Mouse (Mus musculus): ENCODE data around the gene Proser1.
A peak's percentile ranks its signal among the peaks of the same experiment; 100 is the strongest.

The Proser1 gene

GRCm38 (mm10) chr3:53463046-53463764 lies at the start of gene Proser1, which contains the start of gene Nhlrc3:
Gene Proser1, plus strand, starts transcription at chr3:53463666.
Gene Nhlrc3, minus strand, starts transcription at chr3:53463332.
- peak; percentile 97 for DNase-seq (ENCODE audit: low read depth)

GRCm38 (mm10) chr3:53413959-53414358 lies 49.5 kb upstream of the Proser1 start:
- DNase-seq (ENCODE audit: low read depth) = no peak

DNA sequence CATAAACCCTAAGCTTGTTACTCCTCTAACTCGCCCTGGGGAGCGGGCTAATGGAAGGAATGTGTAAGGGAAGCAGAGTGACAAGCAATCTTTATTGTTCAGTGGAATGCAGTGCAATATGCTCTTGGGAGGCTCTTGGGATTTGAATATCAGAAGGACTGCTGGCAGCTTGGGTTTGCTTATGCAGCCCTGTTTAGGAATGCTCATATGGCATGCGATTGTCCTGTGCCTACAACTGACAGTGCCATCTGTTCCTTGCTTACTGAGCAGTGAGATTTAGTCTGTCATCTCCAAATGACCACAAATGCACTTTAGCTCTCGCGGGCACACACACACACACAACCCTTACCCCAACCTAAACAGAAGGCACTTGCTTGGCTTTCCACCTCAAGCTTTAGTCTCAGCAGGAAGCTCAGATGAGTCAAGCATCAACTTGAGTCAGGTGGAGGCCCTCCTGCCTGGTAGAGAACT lies 47.4 kb upstream of the Proser1 start:
- no peak for DNase-seq (ENCODE audit: low read depth)

GRCm38 (mm10) chr3:53417701-53418100 lies 45.8 kb upstream of the Proser1 start:
- no peak for DNase-seq (ENCODE audit: low read depth)

- no peak for DNase-seq (ENCODE audit: low read depth)
Observed at GRCm38 (mm10) chr3:53421656-53422055, 41.8 kb upstream of the Proser1 start.

DNA sequence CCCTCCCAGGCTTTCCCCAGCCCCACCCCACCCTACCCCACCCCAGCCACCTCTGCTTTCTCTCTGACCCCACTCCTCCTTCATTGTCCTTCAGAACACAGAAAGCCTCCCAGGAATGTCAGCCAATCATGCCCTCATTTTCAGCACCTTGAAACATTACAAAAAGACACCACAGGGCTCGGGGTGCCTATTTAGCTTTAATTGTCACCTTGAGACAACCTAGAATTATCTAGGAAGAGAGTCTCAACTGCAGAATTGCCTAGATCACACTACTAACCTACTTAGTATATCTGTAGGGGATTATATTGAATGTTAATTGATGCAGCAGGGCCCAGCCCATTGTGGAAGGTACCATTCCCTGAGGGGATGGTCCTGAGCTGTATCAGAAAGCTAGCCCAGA lies 40.8 kb upstream of the Proser1 start:
- no peak for DNase-seq (ENCODE audit: low read depth)

GRCm38 (mm10) chr3:53423576-53423975 lies 39.9 kb upstream of the Proser1 start:
- DNase-seq (ENCODE audit: low read depth) = no peak

DNA sequence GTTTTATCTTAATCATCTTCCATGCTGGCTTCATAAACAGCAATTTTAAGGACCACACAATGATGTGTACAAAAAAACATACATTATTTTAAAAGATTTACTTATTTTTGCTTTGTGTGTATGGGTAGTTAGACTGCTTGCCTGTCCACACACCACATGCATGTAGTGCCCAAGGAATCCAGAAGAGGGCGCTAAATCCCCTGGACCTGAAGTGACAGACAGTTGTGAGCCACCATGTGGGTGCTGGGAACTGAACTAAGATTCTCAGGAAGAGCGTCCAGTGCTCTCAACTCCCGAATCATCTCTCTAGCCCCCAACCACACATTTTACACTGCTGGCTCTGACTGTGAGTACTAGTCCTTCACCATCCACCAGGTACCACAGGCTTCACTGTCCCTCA lies 28.9 kb upstream of the Proser1 start:
- DNase-seq (ENCODE audit: low read depth) = no peak

GRCm38 (mm10) chr3:53436550-53436949 lies 26.9 kb upstream of the Proser1 start:
- DNase-seq (ENCODE audit: low read depth) = no peak

- no peak for DNase-seq (ENCODE audit: low read depth)
Observed at GRCm38 (mm10) chr3:53445540-53445939, 17.9 kb upstream of the Proser1 start.

GRCm38 (mm10) chr3:53446801-53447200 lies 16.7 kb upstream of the Proser1 start:
- no peak for DNase-seq (ENCODE audit: low read depth)

DNA sequence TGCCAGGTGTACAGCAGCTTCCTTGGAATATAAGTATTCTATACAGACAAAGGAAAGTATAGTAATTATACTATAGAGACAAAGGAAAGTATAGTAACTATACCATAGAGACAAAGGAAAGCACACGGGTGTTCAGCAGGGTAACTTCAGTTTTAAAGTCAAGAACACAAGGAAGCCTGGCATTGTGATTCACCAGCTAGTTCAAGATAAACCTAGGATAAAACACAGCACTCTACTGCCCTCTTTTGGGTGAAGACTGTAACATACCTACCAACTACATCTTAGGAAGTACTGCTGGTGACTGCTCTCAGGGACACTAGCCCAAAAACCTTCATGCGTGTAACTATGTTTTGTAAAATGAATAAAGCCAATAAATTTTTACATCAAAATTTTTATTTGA lies 15.3 kb upstream of the Proser1 start:
- peak; percentile 68 for DNase-seq (ENCODE audit: low read depth)

- no peak for DNase-seq (ENCODE audit: low read depth)
Observed at GRCm38 (mm10) chr3:53450666-53451065, 12.8 kb upstream of the Proser1 start.

GRCm38 (mm10) chr3:53452351-53452750 lies 11.1 kb upstream of the Proser1 start:
- DNase-seq (ENCODE audit: low read depth) = no peak

- no peak for DNase-seq (ENCODE audit: low read depth)
Observed at GRCm38 (mm10) chr3:53453346-53453745, 10.1 kb upstream of the Proser1 start.

GRCm38 (mm10) chr3:53454005-53454404 lies 9.5 kb upstream of the Proser1 start:
- DNase-seq (ENCODE audit: low read depth) = no peak

DNA sequence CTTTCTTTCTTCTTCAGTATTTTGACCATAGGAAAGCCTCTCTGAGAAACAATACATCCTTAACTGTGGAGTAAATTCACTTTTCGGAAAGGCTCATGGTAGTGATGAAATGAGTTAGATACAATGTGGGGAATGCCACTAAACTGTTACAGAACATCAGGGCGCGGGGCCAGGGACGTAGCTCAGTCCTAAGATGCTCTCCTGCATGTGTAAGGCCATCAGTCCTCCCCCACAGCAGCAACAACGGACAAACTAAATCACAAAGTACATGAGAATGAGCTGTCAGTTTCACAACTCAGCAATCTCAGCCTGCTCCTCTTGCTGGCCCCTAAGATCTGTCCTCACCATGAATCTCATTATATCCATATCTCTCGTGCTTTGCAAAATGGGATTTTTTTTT lies 8.9 kb upstream of the Proser1 start:
- DNase-seq (ENCODE audit: low read depth) = no peak

DNA sequence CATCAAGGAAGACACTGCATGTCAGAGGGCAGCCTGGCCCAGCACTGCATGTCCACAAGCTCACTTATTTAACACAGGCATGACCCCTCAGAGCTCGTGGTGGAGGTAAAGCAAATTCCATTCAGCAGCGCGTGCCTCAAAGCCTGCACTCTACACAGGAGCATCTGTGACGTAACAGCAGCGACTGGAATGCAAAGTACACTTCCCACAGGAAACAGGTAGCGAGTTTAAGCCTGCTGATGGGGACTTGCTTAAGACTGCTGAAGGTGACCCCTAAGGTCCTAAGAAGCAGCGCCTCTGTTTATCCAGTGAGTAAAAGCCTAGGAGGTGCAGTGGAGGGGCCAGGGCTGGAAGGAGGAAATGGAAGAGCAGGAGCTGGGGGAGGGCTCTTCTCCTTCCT lies 8.5 kb upstream of the Proser1 start:
- DNase-seq (ENCODE audit: low read depth) = no peak

DNA sequence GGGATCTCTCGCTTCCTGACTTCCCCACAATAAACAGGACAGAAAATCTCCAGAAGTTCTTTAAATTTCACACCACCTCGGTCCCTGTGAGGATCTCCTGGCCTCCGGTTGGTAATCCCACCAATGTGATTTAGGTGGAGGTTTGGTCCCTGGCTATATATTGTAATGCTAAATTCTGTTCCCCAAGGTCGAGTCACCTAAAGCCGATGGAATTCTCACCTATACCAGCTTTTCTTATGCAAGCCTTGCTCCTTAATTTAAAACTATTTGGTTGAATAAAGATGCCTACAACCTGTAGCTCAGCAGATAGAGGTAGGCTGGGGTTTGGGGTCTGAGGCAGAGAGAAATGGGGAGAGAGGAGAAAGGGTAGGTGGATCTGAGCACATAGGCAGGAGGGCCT lies 5.7 kb upstream of the Proser1 start:
- no peak for DNase-seq (ENCODE audit: low read depth)

DNA sequence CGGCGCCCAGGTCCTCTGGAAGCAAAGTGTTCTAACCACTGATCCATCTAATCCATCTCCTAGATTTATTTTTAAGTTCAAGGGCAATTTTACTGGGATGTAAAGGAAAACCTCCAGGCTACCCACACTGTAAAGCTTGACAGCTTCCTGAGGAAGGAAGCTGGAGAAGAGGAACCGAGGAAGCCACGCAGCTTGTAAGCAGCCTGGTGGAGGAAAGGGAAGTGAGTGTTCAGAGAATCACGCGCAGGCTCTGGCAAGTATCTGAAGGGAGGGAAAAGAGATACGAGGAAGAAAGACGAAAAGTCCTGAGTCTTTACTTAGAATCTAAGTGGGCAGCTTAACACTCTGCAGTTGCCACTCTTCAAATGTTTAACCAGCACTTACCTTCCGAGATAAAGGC lies 3.4 kb upstream of the Proser1 start:
- no peak for DNase-seq (ENCODE audit: low read depth)

DNA sequence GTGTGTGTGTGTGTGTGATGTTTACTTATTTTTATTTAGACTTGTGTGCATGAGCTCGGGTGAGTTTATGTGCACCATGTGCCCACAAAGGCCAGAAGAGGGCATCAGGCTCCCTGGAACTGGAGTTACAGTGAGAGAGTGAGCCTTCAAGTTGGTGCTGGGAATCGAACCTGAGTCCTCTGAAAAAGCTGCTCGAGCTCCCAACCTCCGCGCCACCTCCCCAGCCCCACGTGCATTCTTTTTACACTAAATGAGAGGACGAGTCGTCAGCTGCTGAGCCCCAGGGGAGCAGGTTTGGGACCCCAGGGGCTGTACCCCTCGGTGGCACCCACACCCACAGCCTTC lies 793 bp upstream of the Proser1 start:
- no peak for DNase-seq (ENCODE audit: low read depth)

DNA sequence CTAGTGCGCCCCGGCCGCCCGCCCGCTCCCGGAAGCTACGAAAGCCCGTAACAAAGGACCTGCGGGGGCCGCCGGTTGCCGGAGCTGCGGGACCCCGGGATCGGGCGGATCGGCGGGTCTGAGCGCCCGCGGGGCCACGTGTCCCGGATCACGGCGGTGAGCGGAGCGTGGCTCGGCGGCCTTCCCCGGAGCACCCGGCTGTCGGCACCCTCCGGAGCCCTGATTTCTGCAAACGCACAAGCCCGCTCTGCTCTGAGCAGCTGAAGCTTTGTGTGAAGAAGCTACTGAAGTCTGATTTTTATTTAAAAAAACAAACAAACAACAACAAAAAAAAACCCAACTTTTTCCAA lies 274 bp downstream of the Proser1 start:
- DNase-seq (ENCODE audit: low read depth) = no peak

- no peak for DNase-seq (ENCODE audit: low read depth)
Observed at GRCm38 (mm10) chr3:53464146-53464698, 756 bp downstream of the Proser1 start.

- no peak for DNase-seq (ENCODE audit: low read depth)
Observed at GRCm38 (mm10) chr3:53465330-53465729, 1.9 kb downstream of the Proser1 start.

All from fibroblast of lung, adult 2 months (primary cell).